In genomic region chr13:50445261-50445660, GRCm38 (mm10) we compare ENCODE assay signal across 33 mouse cellular contexts. TPM values are rescaled to one million over a fixed set of nuclear protein-coding genes. Genes with fewer than 3 reads are reported as not detected.
"Had no signal": no experiment of that assay in that cellular context is flagged by ENCODE, and none has a peak within 500 bp of the region (broad histone marks: within the 10 kb centered on the region; RNA-seq: fewer than 3 reads in every experiment).

No protein-coding gene starts in this region.

- DNase-seq: gastrocnemius, postnatal 14 days; gastrocnemius, postnatal 36 days; heart, adult 18-20 months; heart, postnatal 14 days; heart, postnatal 36 days; kidney, adult 11 months; kidney, adult 2 months; kidney, adult 9 months; kidney, postnatal 14 days; kidney, postnatal 36 days; layer of hippocampus, adult 9-11 months; layer of hippocampus, postnatal 36 days; left cerebral cortex, postnatal 4 days had no signal

- H3K4me1 ChIP-seq: heart, embryonic 13.5 days; heart, embryonic 15.5 days; hindbrain, embryonic 13.5 days; hindbrain, embryonic 15.5 days; kidney, embryonic 15.5 days; limb, embryonic 13.5 days; limb, embryonic 15.5 days; liver, embryonic 12.5 days had no signal

- H3K4me3 ChIP-seq: heart, embryonic 13.5 days; heart, embryonic 15.5 days; hindbrain, embryonic 13.5 days; hindbrain, embryonic 15.5 days; kidney, embryonic 15.5 days; left cerebral cortex, adult 2 months; limb, embryonic 13.5 days; limb, embryonic 15.5 days; liver, embryonic 12.5 days had no signal

RNA-seq across cellular contexts. Expression of gene Gm47429, which starts 1.5 kb away (rescaled TPM):
- polyA plus RNA-seq: gonadal fat pad, adult 2 months; heart, embryonic 11.5 days; heart, embryonic 13.5 days; heart, embryonic 15.5 days; heart, postnatal 0 days; hindbrain, embryonic 11.5 days; hindbrain, embryonic 13.5 days; hindbrain, embryonic 15.5 days; hindbrain, postnatal 0 days; intestine, embryonic 14.5 days; intestine, embryonic 16.5 days; kidney, adult 2 months; kidney, embryonic 15.5 days; kidney, postnatal 0 days; large intestine, adult 2 months; limb, embryonic 11.5 days; limb, embryonic 13.5 days; limb, embryonic 15.5 days; liver, adult 2 months; liver, embryonic 12.5 days had no signal

RNA-seq across cellular contexts. Expression of gene Nutm2, which starts 21.8 kb away (rescaled TPM):
- polyA plus RNA-seq: heart, embryonic 11.5 days; heart, embryonic 13.5 days; heart, embryonic 15.5 days; heart, postnatal 0 days; hindbrain, embryonic 11.5 days; hindbrain, embryonic 13.5 days; hindbrain, embryonic 15.5 days; hindbrain, postnatal 0 days; intestine, embryonic 14.5 days; intestine, embryonic 16.5 days; kidney, adult 2 months; kidney, embryonic 15.5 days; kidney, postnatal 0 days; large intestine, adult 2 months; limb, embryonic 11.5 days; limb, embryonic 13.5 days; limb, embryonic 15.5 days; liver, adult 2 months; liver, embryonic 12.5 days had no signal
